Mouse (Mus musculus): ENCODE data around the gene Arhgef9. TPM values are rescaled to one million over a fixed set of nuclear protein-coding genes. Genes with fewer than 3 reads are reported as not detected.
A peak's percentile ranks its signal among the peaks of the same experiment; 100 is the strongest.

The Arhgef9 gene
- total and polyA plus RNA-seq, 2 experiments from 2014 or later = 11.8 to 32.1 TPM

DNA sequence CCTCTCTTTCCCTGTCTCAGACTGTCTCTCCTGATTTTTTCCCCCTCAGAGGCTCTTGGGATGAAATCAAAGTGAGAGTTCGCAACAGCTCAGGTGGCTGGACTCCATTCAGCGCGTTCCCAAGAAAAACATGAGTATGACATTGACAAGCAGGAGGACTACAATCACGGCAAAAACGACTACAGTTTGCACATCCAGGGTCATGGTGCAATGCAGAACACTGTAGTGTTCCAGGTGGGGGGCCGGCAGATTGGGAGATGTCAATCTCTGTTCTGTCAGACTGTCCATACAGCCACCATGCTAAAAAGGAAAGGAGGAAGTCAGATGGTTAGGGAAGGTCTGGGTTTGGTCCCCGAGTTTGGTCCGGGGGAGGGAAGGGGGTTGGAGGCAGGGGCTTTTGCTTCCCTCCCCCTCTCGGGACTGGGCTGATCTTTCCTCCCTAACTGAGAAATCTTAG is 31.0 kb downstream of the Arhgef9 start:
- peak overlapping the region; percentile 64 for H3K4me3 ChIP-seq (ENCODE audit: low read depth, low read length)
- DNase-seq (ENCODE audit: low spot score) = no peak
- H3K4me2 ChIP-seq (ENCODE audit: low read depth, low read length) = peak overlapping the region; percentile 64
- H3K27ac ChIP-seq (ENCODE audit: low read depth) = peak overlapping the region; percentile 87
- H3K36me3 ChIP-seq (replicated peaks; ENCODE audit: control insufficient read depth, insufficient read depth, low read length) = no peaks in the 10 kb centered on the region
- no peaks in the 10 kb centered on the region for H3K4me1 ChIP-seq (ENCODE audit: control insufficient read depth, insufficient read depth)
- peak overlapping the region; percentile 68 for H3K9ac ChIP-seq (replicated peaks; ENCODE audit: low read depth, low read length)
- peak; percentile 26; the same call in 1 of the 2 replicates for ATAC-seq (ENCODE audit: insufficient read depth, low read depth)
- TF ChIP-seq CTCF (IDR thresholded peaks at IDR 0.05; ENCODE audit: low read depth) = no peak
- TF ChIP-seq EP300 (IDR thresholded peaks at IDR 0.05; ENCODE audit: low read depth) = no peak
- H3K9me3 ChIP-seq (replicated peaks; ENCODE audit: control insufficient read depth, low read length) = no peaks in the 10 kb centered on the region
- no peaks in the 10 kb centered on the region for H3K27me3 ChIP-seq (ENCODE audit: control insufficient read depth, insufficient read depth, low read length)
- WGBS = 25% methylated on average over 9 of the region's 9 CpGs

DNA sequence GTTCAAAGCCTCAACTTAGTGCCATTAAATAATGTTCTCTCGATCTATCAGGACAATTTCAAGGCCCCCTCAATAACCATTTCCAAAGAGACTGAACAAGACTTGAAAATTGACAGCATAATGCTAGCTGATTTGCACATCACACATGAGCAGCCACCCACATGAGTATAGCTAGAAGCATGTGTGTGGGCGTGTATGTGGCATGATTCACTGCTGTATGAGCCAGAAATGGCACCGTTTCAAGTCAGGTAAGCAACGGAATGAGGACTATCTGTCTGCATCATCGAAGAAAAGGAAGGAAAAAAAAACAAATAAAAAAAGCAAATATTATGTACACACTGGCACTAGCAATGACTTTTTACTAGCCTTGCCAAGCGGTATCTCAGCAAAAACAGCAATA is 32.5 kb downstream of the Arhgef9 start:
- H3K36me3 ChIP-seq (replicated peaks; ENCODE audit: control insufficient read depth, insufficient read depth, low read length) = no peaks in the 10 kb centered on the region
- WGBS = 60% methylated on average over 6 of the region's 6 CpGs
- H3K4me2 ChIP-seq (ENCODE audit: low read depth, low read length) = no peak overlapping the region; the same call in 1 of the 2 replicates
- ATAC-seq (ENCODE audit: insufficient read depth, low read depth) = no peak
- no peak for DNase-seq (ENCODE audit: low spot score)
- no peaks in the 10 kb centered on the region for H3K4me1 ChIP-seq (ENCODE audit: control insufficient read depth, insufficient read depth)
- no peak overlapping the region for H3K27ac ChIP-seq (ENCODE audit: low read depth)
- no peak overlapping the region for H3K9ac ChIP-seq (replicated peaks; ENCODE audit: low read depth, low read length)
- H3K9me3 ChIP-seq (replicated peaks; ENCODE audit: control insufficient read depth, low read length) = no peaks in the 10 kb centered on the region
- H3K4me3 ChIP-seq (ENCODE audit: low read depth, low read length) = no peak overlapping the region
- TF ChIP-seq EP300 (IDR thresholded peaks at IDR 0.05; ENCODE audit: low read depth) (no peak), CTCF (IDR thresholded peaks at IDR 0.05; ENCODE audit: low read depth) (no peak)
- no peaks in the 10 kb centered on the region for H3K27me3 ChIP-seq (ENCODE audit: control insufficient read depth, insufficient read depth, low read length)

DNA sequence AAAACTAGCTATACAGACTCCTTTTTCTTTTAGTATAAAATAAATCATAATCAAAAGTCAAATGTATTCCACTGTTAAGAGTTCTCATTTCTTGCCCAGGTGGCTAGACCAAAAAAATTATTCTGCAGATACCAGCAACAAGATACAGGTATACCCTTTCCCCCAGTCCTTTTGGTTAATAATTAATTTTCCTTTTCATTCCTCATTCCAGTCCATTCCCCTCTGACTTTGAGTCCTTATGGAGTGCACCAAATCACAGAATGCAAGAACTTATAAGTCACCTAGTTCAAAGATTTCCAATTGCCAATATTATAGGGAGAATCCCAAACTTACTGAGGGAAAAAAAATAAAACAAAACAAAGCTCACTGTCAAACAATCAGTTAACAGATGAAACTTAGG is 33.2 kb downstream of the Arhgef9 start:
- no peak overlapping the region for H3K9ac ChIP-seq (replicated peaks; ENCODE audit: low read depth, low read length)
- H3K27me3 ChIP-seq (ENCODE audit: control insufficient read depth, insufficient read depth, low read length) = no peaks in the 10 kb centered on the region
- no peaks in the 10 kb centered on the region for H3K4me1 ChIP-seq (ENCODE audit: control insufficient read depth, insufficient read depth)
- no peak for ATAC-seq (ENCODE audit: insufficient read depth, low read depth)
- H3K27ac ChIP-seq (ENCODE audit: low read depth) = no peak overlapping the region
- no peak for DNase-seq (ENCODE audit: low spot score)
- TF ChIP-seq EP300 (IDR thresholded peaks at IDR 0.05; ENCODE audit: low read depth) (no peak), CTCF (IDR thresholded peaks at IDR 0.05; ENCODE audit: low read depth) (no peak)
- H3K4me3 ChIP-seq (ENCODE audit: low read depth, low read length) = no peak overlapping the region
- no peaks in the 10 kb centered on the region for H3K36me3 ChIP-seq (replicated peaks; ENCODE audit: control insufficient read depth, insufficient read depth, low read length)
- no peaks in the 10 kb centered on the region for H3K9me3 ChIP-seq (replicated peaks; ENCODE audit: control insufficient read depth, low read length)
- H3K4me2 ChIP-seq (ENCODE audit: low read depth, low read length) = no peak overlapping the region

DNA sequence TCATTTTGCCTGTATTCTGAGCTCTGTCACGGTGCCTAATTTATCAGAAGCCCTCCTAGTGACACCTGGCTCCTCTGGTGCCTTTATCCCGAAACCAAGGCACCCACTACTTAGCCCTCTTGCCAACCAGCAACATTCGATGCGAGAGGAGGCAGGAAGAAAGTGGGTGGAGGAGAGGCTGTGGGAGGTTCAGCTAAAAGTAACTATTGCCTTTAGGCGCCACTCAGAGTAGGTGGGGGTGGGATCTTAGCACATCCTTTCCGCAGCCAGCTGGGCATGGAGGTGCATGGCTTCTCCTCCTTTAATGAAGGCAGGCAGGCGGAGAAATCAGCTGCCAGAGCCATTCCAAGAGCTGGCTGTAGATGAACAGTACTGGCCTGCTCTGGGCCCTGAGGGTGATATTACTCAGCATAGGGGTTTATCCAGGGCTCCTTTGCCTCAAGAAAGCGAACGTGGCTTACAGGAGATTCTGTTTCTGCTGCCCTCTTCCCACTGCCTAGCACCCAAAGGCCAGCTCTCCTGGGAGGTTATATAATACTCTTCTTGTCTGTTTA is 39.7 kb downstream of the Arhgef9 start:
- Histone ChIP-seq H3K4me2 (ENCODE audit: low read depth, low read length) (no peak overlapping the region), H3K9ac (replicated peaks; ENCODE audit: low read depth, low read length) (no peak overlapping the region), H3K4me1 (ENCODE audit: control insufficient read depth, insufficient read depth) (no peaks in the 10 kb centered on the region), H3K27me3 (ENCODE audit: control insufficient read depth, insufficient read depth, low read length) (no peaks in the 10 kb centered on the region), H3K27ac (ENCODE audit: low read depth) (no peak overlapping the region), H3K9me3 (replicated peaks; ENCODE audit: control insufficient read depth, low read length) (no peaks in the 10 kb centered on the region), H3K4me3 (ENCODE audit: low read depth, low read length) (no peak overlapping the region), H3K36me3 (replicated peaks; ENCODE audit: control insufficient read depth, insufficient read depth, low read length) (no peaks in the 10 kb centered on the region)
- no peak for ATAC-seq (ENCODE audit: insufficient read depth, low read depth)
- 42% methylated on average over 9 of the region's 9 CpGs for WGBS
- TF ChIP-seq CTCF (IDR thresholded peaks at IDR 0.05; ENCODE audit: low read depth) = no peak
- no peak for DNase-seq (ENCODE audit: low spot score)

DNA sequence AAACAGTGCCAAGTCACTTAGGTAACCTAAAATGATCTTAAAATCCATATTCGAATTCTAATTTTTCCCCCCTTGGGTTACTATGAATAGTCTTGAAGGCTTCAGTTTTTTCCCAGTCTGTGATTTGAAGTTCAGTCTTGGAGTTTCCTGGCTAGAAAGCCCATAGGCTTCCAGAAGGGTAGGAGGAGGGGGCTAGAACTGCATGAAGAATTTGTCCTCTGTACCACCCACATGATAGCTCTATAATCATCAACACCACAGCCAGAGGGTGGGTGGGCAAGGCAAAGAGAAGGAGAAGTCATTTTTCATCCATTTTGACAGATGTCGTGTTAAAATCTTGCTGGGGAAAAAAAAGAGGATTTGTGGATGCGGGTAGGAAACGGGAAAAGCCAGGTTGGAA is 58.0 kb downstream of the Arhgef9 start:
- WGBS = 74% methylated on average over 4 of the region's 4 CpGs
- H3K4me1 ChIP-seq (ENCODE audit: control insufficient read depth, insufficient read depth) = no peaks in the 10 kb centered on the region
- H3K4me2 ChIP-seq (ENCODE audit: low read depth, low read length) = no peak overlapping the region
- no peaks in the 10 kb centered on the region for H3K27me3 ChIP-seq (ENCODE audit: control insufficient read depth, insufficient read depth, low read length)
- no peak overlapping the region for H3K9ac ChIP-seq (replicated peaks; ENCODE audit: low read depth, low read length)
- TF ChIP-seq CTCF (IDR thresholded peaks at IDR 0.05; ENCODE audit: low read depth) (no peak), EP300 (IDR thresholded peaks at IDR 0.05; ENCODE audit: low read depth) (no peak)
- no peak for ATAC-seq (ENCODE audit: insufficient read depth, low read depth)
- no peak overlapping the region for H3K27ac ChIP-seq (ENCODE audit: low read depth)
- no peaks in the 10 kb centered on the region for H3K9me3 ChIP-seq (replicated peaks; ENCODE audit: control insufficient read depth, low read length)
- H3K36me3 ChIP-seq (replicated peaks; ENCODE audit: control insufficient read depth, insufficient read depth, low read length) = no peaks in the 10 kb centered on the region
- no peak for DNase-seq (ENCODE audit: low spot score)
- H3K4me3 ChIP-seq (ENCODE audit: low read depth, low read length) = no peak overlapping the region

DNA sequence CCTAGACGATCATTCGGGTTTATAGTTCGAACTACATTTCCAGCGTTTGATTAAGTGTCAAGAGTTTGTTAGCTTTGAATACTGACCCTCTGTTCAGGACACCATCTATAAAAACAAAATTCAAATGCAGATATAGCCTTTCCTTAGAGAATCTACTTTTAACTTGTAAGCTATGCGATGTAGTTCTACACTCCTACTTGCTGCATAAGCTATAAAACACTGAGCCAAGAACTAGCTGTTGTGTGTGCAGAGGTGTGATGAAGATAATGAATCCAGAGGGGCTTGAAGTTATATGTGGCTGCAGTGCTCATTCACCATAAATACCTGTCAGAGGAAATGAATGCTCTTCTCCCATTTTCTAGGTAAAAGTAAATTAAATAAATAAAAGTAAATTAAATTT is 63.2 kb downstream of the Arhgef9 start:
- H3K9me3 ChIP-seq (replicated peaks; ENCODE audit: control insufficient read depth, low read length) = no peaks in the 10 kb centered on the region
- no peak overlapping the region for H3K4me2 ChIP-seq (ENCODE audit: low read depth, low read length)
- no peaks in the 10 kb centered on the region for H3K27me3 ChIP-seq (ENCODE audit: control insufficient read depth, insufficient read depth, low read length)
- no peaks in the 10 kb centered on the region; the same call in 1 of the 2 replicates for H3K36me3 ChIP-seq (replicated peaks; ENCODE audit: control insufficient read depth, insufficient read depth, low read length)
- no peak overlapping the region for H3K9ac ChIP-seq (replicated peaks; ENCODE audit: low read depth, low read length)
- H3K27ac ChIP-seq (ENCODE audit: low read depth) = no peak overlapping the region
- no peaks in the 10 kb centered on the region for H3K4me1 ChIP-seq (ENCODE audit: control insufficient read depth, insufficient read depth)
- no peak for TF ChIP-seq EP300 (IDR thresholded peaks at IDR 0.05; ENCODE audit: low read depth)
- TF ChIP-seq CTCF (IDR thresholded peaks at IDR 0.05; ENCODE audit: low read depth) = no peak
- 77% methylated on average over 5 of the region's 5 CpGs for WGBS
- H3K4me3 ChIP-seq (ENCODE audit: low read depth, low read length) = no peak overlapping the region
- DNase-seq (ENCODE audit: low spot score) = no peak
- no peak for ATAC-seq (ENCODE audit: insufficient read depth, low read depth)

All from heart, postnatal 0 days (tissue).